Mouse (Mus musculus) activated CD4-positive, CD25-positive, alpha-beta regulatory T cell, adult 4 months (primary cell): ENCODE data around the gene Nynrin. TPM values are rescaled to one million over a fixed set of nuclear protein-coding genes. Genes with fewer than 3 reads are reported as not detected.

Experiments used
- polyA plus RNA-seq, 2 experiments: library from polyadenylated mRNA; unstranded; fragments of 100-300 nt; shearing (Covaris generic); gene quantifications; one replicate each; pipeline ENCODE4 v1.2.1; 2017

The Nynrin gene
- polyA plus RNA-seq, 2 experiments from 2014 or later, result 0.08 TPM; not detected in 1

Other genes with a start within 250 kb of the Nynrin start
- 1 to 10 TPM; 1.3 to 1.9 TPM for gene Rec8, start 236.0 kb upstream of the Nynrin start, polyA plus RNA-seq
- 10 to 100 TPM; 29.2 to 30.6 TPM for gene Ipo4, start 218.1 kb upstream of the Nynrin start, polyA plus RNA-seq
- gene Gm49378, start 216.1 kb upstream of the Nynrin start, polyA plus RNA-seq, result not detected
- gene Tm9sf1, start 210.2 kb upstream of the Nynrin start, polyA plus RNA-seq, result 10 to 100 TPM; 38.8 to 49.2 TPM
- gene Tssk4, start 203.8 kb upstream of the Nynrin start, polyA plus RNA-seq, result 1 to 10 TPM in 1 of 2 experiments, under 1 TPM in 1; 0.57 to 2.1 TPM
- 10 to 100 TPM; 87.8 to 88.5 TPM for gene Mdp1, start 193.5 kb upstream of the Nynrin start, polyA plus RNA-seq
- 10 to 100 TPM; 23.7 to 25.9 TPM for gene Gmpr2, start 182.1 kb upstream of the Nynrin start, polyA plus RNA-seq
- 100 to 1,000 TPM; 361 to 408 TPM for gene Nedd8, start 181.9 kb upstream of the Nynrin start, polyA plus RNA-seq
- gene Tinf2, start 172.2 kb upstream of the Nynrin start, polyA plus RNA-seq, result 10 to 100 TPM; 23.4 to 28.3 TPM
- not detected for gene Tgm1, start 140.1 kb upstream of the Nynrin start, polyA plus RNA-seq
- gene Rabggta, start 131.7 kb upstream of the Nynrin start, polyA plus RNA-seq, result 10 to 100 TPM; 53.3 to 60.8 TPM
- gene Dhrs1, start 108.3 kb upstream of the Nynrin start, polyA plus RNA-seq, result 10 to 100 TPM; 46.4 to 48.9 TPM
- 1 to 10 TPM; 6.0 to 8.2 TPM for gene Nop9, start 108.3 kb upstream of the Nynrin start, polyA plus RNA-seq
- not detected for gene Cideb, start 95.6 kb upstream of the Nynrin start, polyA plus RNA-seq
- gene Ltb4r2, start 92.6 kb upstream of the Nynrin start, polyA plus RNA-seq, result under 1 TPM in 1 of 2 experiments, not detected in 1; 0.40 TPM
- gene Ltb4r1, start 88.0 kb upstream of the Nynrin start, polyA plus RNA-seq, result 1 to 10 TPM; 2.5 to 5.6 TPM
- gene Adcy4, start 69.9 kb upstream of the Nynrin start, polyA plus RNA-seq, result under 1 TPM in 1 of 2 experiments, not detected in 1; 0.08 TPM
- gene Ripk3, start 65.1 kb upstream of the Nynrin start, polyA plus RNA-seq, result 10 to 100 TPM; 94.3 to 99.3 TPM
- not detected for gene Nfatc4, start 30.9 kb upstream of the Nynrin start, polyA plus RNA-seq
- gene Cbln3, start 30.4 kb downstream of the Nynrin start, polyA plus RNA-seq, result under 1 TPM in 1 of 2 experiments, not detected in 1; 0.24 TPM
- gene Khnyn, start 30.9 kb downstream of the Nynrin start, polyA plus RNA-seq, result 10 to 100 TPM in 1 of 2 experiments, 1 to 10 TPM in 1; 9.9 to 11.6 TPM
- gene Sdr39u1, start 46.3 kb downstream of the Nynrin start, polyA plus RNA-seq, result 10 to 100 TPM; 66.2 to 86.2 TPM
- not detected for gene Cma1, start 90.7 kb downstream of the Nynrin start, polyA plus RNA-seq
- not detected for gene Cma2, start 97.0 kb downstream of the Nynrin start, polyA plus RNA-seq
- gene Mcpt1, start 164.0 kb downstream of the Nynrin start, polyA plus RNA-seq, result not detected
- gene Mcpt9, start 176.5 kb downstream of the Nynrin start, polyA plus RNA-seq, result not detected
- gene Mcpt2, start 188.0 kb downstream of the Nynrin start, polyA plus RNA-seq, result not detected
- not detected for gene Mcpt4, start 208.3 kb downstream of the Nynrin start, polyA plus RNA-seq
- gene Mcpt8, start 231.3 kb downstream of the Nynrin start, polyA plus RNA-seq, result not detected
- gene Ctsg, start 248.6 kb downstream of the Nynrin start, polyA plus RNA-seq, result not detected